Mouse (Mus musculus): Measurements from ENCODE around the gene Nisch.

Gene Nisch

GRCm38 (mm10) chr14:31161638-31162037 is 55.1 kb downstream of the Nisch start:
- DNase-seq (ENCODE audit: low spot score): no peak

GRCm38 (mm10) chr14:31161191-31161590 is 55.6 kb downstream of the Nisch start:
- DNase-seq (ENCODE audit: low spot score): no peak

DNA sequence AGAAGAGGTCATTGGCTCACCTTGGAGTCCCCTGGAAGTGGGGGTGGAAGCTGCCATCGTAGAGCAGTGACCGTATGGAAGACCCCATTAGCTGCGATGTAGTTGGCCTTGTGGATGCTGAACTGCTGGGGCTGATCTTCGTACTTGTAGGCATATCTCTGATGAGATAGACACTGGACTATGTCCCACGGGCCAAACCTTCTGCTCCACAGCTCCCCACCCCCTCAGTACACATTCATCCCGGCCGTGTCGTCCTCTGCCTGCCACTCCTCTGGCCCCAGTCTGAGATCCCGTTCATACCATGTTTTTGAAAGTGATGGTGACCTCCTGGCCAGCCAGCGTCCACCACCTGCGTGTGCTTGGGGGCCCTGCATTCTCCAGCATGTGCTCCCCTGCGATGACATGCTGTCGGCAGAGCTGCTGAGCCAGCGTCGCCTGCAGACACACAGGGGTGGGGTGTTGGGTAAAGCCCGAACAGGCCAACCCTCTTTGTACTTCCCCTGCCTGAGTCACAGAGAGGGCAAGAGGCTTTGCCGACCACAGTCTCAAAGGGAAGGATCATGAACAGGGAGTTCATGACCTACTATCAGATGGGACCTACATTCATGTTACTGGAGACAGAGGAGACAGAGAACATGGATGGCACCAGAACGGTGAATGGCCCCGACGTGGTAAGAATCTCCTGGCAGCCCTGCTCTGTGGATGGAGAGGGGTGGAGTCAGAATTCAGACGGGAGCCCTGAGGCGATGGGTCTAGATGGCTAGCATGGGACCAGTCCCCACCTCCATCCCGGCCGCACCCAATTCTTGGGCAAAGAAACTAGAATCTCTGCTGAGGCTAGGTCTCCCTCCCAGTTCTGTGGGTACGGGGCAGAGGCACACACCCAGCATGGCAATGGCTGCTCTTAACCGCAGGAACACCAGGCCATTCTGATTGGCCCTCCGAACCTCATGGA is 56.3 kb downstream of the Nisch start:
- DNase-seq (ENCODE audit: low spot score): no peak

- no peak for DNase-seq (ENCODE audit: low spot score)
Observed at GRCm38 (mm10) chr14:31145694-31146093, 71.1 kb downstream of the Nisch start.

DNA sequence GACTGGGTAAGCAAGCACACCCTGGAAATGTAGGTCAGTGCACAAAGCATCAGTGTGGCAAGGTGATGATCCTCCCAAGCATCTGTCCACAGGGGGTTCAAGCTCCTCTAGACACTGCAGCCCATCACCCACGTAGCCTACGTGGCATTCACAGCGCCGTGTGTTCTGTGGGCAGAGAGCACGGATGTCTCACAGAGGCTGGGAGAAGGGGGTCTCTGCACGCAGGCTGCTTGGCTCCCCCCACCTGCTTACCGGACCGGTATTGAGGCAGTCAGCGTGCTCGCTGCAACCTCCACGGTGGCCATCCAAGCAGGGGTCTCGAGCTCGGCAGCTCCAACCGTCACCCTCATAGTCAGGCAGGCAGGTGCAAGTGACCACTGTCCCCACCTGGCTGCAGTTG is 75.7 kb downstream of the Nisch start:
- no peak for DNase-seq (ENCODE audit: low spot score)

DNA sequence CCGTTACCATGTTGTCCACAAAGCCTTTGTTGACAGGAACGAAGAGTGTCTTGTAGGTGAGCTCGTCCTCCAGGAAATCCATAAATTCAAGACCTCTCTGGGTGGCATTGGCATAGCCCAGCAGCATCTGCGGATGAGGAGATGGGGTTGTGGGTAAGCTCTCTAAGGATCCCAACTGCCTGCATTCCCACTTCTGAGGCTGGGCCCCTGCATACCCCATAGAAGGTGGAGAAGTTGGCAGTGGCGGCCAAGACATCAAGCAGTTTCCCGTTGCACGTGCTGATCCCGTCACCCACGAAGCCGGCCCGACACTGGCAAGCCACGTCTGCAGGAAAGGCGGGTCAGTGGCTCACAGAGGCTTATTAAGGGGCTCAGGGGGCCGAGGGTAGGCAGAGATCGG is 76.6 kb downstream of the Nisch start:
- DNase-seq (ENCODE audit: low spot score): no peak

DNA sequence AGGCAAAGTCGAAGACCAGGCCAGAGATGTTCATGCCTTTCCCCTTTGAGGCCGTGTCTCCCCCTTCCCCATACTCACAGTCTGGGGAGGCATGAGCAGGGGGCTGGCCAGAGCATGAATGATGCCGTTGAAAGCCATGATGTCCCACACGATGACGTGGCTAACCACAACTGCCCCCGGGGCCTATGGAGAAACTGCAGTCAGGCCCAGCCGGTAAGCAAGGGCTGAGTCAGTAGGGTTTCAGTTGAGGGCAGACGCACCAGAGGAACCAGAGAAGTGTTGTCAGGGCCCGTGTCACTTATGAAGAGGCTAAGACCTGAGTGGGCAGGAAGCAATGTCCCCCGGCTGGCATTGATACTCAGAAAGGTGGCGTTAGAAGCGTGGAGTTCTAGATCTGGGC is 77.1 kb downstream of the Nisch start:
- DNase-seq (ENCODE audit: low spot score): no peak

DNA sequence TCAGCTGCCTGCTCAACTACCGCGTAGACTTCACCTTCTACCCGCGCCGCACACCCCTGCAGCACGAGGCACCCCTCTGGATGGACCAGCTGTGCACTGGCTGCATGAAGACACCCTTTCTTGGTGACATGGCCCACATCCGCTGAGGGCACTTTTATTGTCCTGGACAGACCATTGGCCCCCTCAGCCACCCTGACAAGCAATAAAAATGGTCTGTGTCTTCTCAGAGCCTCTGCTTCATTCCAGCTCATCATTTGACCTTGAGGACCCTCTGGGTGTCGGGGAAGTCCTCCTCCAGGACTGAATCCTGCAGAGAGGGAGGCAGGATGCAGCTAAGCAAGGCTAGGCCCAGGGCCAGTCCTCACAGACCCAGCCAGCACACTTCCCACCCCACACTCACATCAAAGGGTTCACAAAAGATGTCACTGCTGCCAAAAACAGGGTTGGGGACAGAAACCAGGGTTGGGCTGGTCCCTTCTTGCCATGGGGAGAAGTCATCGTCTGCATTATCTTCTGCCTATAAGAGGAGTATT is 77.8 kb downstream of the Nisch start:
- no peak for DNase-seq (ENCODE audit: low spot score)

DNA sequence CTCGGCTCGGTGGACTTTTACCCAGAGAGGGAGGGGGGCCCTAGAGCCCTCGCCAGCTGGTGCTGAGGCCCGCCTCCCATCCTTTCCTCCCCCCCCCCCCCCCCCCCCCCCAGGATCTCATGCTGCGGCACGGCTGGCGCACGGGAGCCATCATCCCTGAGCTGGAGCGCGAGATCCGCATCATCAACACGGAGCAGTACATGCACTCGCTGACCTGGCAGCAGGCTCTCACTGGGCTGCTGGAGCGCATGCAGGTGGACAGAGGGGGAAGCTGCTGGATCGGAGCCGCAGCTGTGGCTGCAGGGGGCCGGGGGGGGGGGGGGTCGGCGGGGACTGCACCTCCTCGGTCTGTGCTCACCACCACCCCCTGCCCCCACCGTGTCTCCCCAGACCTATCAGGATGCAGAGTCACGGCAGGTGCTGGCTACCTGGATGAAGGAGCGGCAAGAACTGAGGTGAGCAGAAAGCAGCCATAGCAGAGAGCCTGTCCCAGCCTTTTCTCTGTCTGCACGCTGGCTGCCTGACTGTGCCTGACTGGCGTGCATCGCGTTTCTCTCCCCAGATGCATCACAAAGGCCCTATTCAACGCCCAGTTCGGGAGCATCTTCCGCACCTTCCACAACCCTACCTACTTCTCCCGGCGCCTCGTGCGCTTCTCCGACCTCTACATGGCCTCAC is 78.4 kb downstream of the Nisch start:
- DNase-seq (ENCODE audit: low spot score): no peak

DNA sequence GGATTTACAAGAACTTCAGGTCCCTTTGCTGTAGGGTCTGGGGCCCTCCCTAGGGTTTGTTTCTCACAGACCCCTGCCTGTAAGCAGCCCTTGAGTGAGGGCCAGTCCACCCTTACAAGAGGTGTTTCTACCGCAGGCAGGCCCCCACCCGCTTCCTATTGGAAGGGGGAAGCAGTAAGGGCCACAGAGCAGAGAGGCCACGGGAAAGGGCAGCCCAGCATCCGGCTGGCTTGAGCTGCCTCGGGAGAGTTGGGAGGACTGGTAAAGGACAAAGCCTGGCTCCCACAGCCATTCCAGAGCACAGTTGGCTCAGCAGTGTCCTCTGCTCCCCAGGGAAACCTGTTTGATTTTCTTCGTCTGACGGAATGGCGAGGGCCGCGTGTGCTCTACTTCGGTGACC is 79.0 kb downstream of the Nisch start:
- no peak for DNase-seq (ENCODE audit: low spot score)

DNA sequence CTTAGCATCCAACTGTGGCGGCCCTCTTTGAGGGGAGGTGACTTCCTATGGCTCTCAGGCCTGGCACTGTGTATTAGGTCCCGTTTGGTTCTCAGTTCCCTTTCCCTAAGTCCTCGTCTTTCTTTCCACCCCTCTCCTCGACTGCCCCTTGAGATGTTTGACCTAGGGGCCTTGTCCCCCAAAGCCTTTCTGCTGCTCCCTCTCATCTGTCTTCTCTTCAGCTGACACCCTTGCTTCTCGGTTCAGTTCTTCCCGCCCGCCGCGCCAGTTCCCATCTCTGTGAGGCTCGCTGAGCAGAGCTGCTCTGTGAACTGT is 79.5 kb downstream of the Nisch start:
- no peak for DNase-seq (ENCODE audit: low spot score)

DNA sequence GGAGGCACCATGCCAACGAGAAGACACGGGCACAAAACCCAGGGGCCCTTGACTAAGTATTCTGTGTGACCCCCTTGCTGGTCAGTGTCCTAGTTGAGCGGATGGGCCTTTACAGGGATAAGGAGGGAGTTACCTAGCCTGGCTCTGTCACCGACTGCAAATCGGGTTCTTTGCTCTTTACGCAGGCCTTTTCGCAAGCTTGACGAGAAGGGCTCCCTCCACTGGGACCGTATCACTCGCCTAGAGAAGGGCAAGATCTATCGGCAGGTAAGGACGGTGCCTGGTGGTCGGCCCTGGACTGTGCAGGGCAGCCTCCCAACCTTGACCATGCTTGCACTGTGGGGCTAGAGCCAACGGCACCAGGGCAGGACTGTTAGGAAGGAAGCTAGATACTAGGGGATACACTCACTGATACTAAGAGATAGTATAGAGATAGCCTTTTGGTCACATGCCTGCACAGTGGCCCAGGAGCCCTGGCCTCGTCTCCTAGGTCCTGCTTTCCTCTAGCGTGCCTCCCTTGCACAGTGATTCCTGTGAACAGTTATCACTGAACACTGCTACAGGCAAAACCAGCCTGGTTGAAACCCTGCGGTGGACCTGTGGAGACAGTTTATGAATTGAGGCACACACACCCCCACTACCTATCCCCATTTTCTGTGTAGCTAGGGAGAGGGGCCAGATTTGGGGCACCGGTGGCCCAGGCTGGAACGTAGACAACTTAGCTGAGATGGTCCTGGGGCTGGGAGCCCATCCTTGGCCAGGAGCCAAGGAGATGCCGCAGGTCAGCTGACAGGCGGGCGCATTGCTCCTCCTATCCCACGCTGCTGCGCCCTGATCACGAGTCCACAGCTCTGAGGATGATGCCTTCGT is 80.1 kb downstream of the Nisch start:
- DNase-seq (ENCODE audit: low spot score): no peak

GRCm38 (mm10) chr14:31135495-31136410 is 81.0 kb downstream of the Nisch start:
- no peak for DNase-seq (ENCODE audit: low spot score)

DNA sequence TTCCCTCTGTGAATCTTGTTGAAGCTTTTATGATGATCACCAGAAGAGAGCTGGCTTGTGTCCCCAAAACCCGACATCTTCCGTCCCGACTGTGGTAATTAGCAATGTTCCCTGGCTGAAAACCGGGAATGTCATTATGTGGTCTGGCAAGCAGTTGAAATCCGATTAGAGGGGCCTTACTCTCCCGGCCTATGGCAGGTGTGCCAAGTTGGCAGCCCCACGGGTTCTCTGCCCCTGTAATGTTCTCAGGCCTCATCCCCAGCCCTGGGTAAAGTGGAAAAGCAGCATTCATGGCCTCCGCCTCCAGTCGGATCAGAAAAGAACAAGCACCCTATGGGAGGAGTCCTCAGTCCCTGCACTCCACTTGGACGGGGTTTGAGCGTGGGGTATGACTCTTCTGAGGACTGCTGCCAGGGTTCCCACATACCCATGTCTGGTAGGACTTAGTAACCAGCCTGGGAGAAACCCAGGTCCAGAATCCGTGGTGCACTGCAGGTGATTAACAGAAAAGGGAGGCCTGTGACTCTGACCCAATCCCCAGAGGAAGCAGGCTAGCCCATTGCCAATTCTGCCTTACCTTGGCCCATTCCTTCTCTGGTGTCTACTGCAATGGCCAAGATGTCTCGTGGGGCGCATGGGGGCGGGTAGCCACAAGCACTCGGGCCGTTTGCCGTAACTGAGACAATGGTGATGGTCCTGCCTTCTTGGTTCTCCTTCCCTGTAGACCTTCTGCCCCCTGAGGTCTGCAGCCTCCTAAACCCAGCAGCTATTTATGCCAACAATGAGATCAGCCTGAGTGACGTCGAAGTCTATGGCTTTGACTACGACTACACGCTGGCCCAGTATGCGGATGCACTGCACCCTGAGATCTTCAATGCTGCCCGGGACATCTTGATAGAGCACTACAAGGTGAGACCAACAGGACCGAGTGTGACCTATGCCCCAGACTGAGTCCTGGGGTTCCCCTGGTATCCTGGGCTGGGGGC is 82.4 kb downstream of the Nisch start:
- DNase-seq (ENCODE audit: low spot score): no peak

DNA sequence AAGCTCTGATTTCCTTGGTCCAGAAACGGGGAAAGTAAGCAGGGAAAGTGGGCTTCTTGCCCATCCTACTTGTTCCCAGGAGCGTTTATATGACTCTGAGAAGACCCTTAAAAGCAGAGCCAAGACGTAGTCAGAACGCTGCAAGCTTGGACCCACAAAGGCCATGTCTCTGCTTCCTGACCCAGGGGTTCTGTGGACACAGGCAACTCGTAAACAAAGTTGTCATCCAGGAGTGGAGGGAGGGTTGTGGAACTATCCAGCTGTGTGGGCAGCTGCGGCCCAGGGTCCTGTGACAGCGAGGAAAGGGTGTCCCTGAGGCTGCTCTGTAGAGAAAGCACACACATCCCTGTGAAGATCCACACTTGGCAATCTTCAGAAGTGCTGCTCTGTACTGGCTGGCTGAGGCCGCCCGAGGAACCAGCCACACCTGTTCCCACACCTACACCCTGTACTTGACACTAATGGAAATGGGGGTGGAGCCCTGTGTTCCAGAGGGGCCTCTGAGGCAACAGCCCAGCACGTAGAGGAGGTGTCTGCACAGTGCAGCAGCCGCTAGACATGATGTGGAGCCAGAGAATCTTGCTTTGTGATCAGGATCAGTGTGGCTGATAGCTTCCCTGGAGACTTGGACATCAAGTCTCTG is 83.6 kb downstream of the Nisch start:
- no peak for DNase-seq (ENCODE audit: low spot score)

- DNase-seq (ENCODE audit: low spot score): no peak
Observed at GRCm38 (mm10) chr14:31132491-31132975, 84.2 kb downstream of the Nisch start.

GRCm38 (mm10) chr14:31132031-31132430 is 84.7 kb downstream of the Nisch start:
- no peak for DNase-seq (ENCODE audit: low spot score)

DNA sequence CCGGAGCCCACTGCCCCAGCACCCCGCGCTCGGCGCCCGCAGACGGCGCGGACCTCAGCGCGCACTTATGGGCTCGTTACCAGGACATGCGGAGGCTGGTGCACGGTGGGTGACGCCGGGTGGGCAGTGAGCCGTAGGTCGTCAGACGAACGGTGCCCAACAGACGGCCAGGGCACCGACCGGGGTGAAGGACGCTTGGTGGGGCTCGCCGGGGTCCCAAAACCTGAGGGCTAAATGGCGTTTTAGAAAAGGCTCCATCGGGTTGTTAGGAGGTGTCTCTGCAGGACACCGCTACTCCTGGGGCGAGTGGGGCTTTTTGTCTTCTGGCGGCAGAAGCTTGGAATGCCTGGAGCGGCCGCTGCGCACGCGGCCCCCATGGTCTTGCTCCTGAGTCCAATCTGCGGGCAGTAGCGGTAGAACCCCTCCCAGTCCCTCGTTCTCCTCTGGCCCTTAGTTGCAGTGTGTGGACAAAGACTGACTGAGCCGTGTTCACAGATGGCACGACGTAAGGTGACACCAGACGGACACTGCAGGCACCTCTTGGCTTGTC is 85.4 kb downstream of the Nisch start:
- DNase-seq (ENCODE audit: low spot score): no peak
